Comparison of ENCODE assay signal across 21 mouse cellular contexts in the genomic region with DNA sequence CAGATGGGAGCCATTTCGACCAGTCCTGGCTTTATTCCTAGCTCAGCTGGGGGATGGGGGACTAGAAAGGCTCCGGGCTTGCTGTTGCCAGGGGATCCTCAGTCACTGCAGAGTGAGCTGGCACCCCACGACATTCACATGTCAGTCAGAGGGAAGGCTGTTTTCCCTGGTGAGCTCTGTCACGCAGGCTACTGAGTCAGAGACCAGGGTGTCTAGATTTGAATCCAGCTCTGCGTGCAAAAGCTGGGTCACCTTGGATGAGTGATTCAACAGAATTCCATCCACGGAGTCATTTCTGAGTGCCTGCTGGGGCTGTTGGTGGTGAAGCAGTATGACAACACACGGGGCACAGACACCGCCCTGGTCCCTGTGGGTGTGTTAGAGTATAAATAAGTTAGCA. TPM values are rescaled to one million over a fixed set of nuclear protein-coding genes. Genes with fewer than 3 reads are reported as not detected.
DNase-seq lines count a peak whose midpoint lies in the region; ATAC-seq and TF ChIP-seq lines count a peak whose summit lies in the region.
"Had no signal": no experiment of that assay in that cellular context is flagged by ENCODE, and none has a peak within 500 bp of the region (broad histone marks: within the 10 kb centered on the region; RNA-seq: fewer than 3 reads in every experiment).

No protein-coding gene starts in this region.

- ATAC-seq in midbrain, embryonic 11.5 days (ENCODE audit: low FRiP score), result no peak
- ATAC-seq: forebrain, embryonic 15.5 days; intestine, embryonic 15.5 days had no signal

- H3K4me3 ChIP-seq in midbrain, embryonic 11.5 days (ENCODE audit: low read depth, low read length), result no peak overlapping the region
- H3K4me3 ChIP-seq in midbrain, embryonic 10.5 days, result no peak overlapping the region
- H3K4me3 ChIP-seq: embryonic facial prominence, embryonic 15.5 days; erythroblast, embryonic 14.5 days; forebrain, embryonic 10.5 days; forebrain, embryonic 15.5 days; gastrocnemius, adult 2 months; heart, embryonic 13.5 days; hindbrain, embryonic 13.5 days; intestine, embryonic 15.5 days had no signal

- H3K4me1 ChIP-seq in midbrain, embryonic 11.5 days (ENCODE audit: control insufficient read depth, insufficient read depth, low read length), result no peaks in the 10 kb centered on the region
- H3K4me1 ChIP-seq in midbrain, embryonic 10.5 days, result peaks cover 12% of the 10 kb centered on the region; the same call in 1 of the 2 replicates

- H3K9me3 ChIP-seq in midbrain, embryonic 11.5 days (ENCODE audit: control insufficient read depth, low read length), result no peaks in the 10 kb centered on the region
- no peaks in the 10 kb centered on the region for H3K9me3 ChIP-seq in midbrain, embryonic 10.5 days (replicated peaks)
- H3K9me3 ChIP-seq: embryonic facial prominence, embryonic 15.5 days; forebrain, embryonic 10.5 days; forebrain, embryonic 15.5 days; heart, embryonic 13.5 days; hindbrain, embryonic 13.5 days; intestine, embryonic 15.5 days had no signal

- H3K36me3 ChIP-seq in midbrain, embryonic 11.5 days (ENCODE audit: control insufficient read depth, insufficient read depth, low read length), result no peaks in the 10 kb centered on the region
- H3K36me3 ChIP-seq in midbrain, embryonic 10.5 days, result no peaks in the 10 kb centered on the region
- H3K36me3 ChIP-seq: embryonic facial prominence, embryonic 15.5 days; forebrain, embryonic 10.5 days; forebrain, embryonic 15.5 days; heart, embryonic 13.5 days; hindbrain, embryonic 13.5 days; intestine, embryonic 15.5 days had no signal

- 71% methylated on average over 8 of the region's 8 CpGs for WGBS in midbrain, embryonic 11.5 days
- 75% methylated on average over 8 of the region's 8 CpGs for WGBS in midbrain, embryonic 10.5 days

- H3K4me2 ChIP-seq in midbrain, embryonic 11.5 days, result no peak overlapping the region
- H3K4me2 ChIP-seq: embryonic facial prominence, embryonic 15.5 days; forebrain, embryonic 15.5 days; heart, embryonic 13.5 days; hindbrain, embryonic 13.5 days; intestine, embryonic 15.5 days had no signal

- no peak for TF ChIP-seq POLR2A in brain, embryonic 14.5 days (IDR thresholded peaks at IDR 0.05; ENCODE audit: borderline replicate concordance, extremely low read depth, insufficient read depth, insufficient read length, poor library complexity, severe bottlenecking)

- no peak overlapping the region for H3K27ac ChIP-seq in midbrain, embryonic 11.5 days (ENCODE audit: low read depth, low read length)
- H3K27ac ChIP-seq in midbrain, embryonic 10.5 days (replicated peaks), result no peak overlapping the region
- H3K27ac ChIP-seq: embryonic facial prominence, embryonic 15.5 days; forebrain, embryonic 10.5 days; forebrain, embryonic 15.5 days; gastrocnemius, adult 2 months; heart, embryonic 13.5 days; hindbrain, embryonic 13.5 days; intestine, embryonic 15.5 days had no signal

- no peaks in the 10 kb centered on the region for H3K27me3 ChIP-seq in midbrain, embryonic 11.5 days (ENCODE audit: control insufficient read depth, insufficient read depth, low read length)
- no peaks in the 10 kb centered on the region for H3K27me3 ChIP-seq in midbrain, embryonic 10.5 days (ENCODE audit: low read depth, poor library complexity, severe bottlenecking)
- H3K27me3 ChIP-seq: embryonic facial prominence, embryonic 15.5 days; forebrain, embryonic 15.5 days; intestine, embryonic 15.5 days had no signal

- TF ChIP-seq CTCF in brain, embryonic 14.5 days (IDR thresholded peaks at IDR 0.05; ENCODE audit: borderline replicate concordance, extremely low read depth, insufficient read depth, insufficient read length), result no peak

- DNase-seq in cerebellum, adult 18-20 months, result peak; percentile 16 to 33
- no peak for DNase-seq in cerebellum, postnatal 4 days (ENCODE audit: low spot score in 2 of 2)
- DNase-seq in heart, adult 11 months, result peak; percentile 45
- DNase-seq in heart, postnatal 4 days, result no peak
- DNase-seq in midbrain, embryonic 11.5 days (ENCODE audit: low spot score, missing footprints), result peak; percentile 45
- DNase-seq in midbrain, embryonic 10.5 days (ENCODE audit: low spot score), result no peak
- peak; percentile 30 for DNase-seq in brain, embryonic 14.5 days (ENCODE audit: low read depth)
- DNase-seq: adrenal gland, postnatal 10 days; cerebellum, adult 8-10 months; embryo, embryonic 11 days; gastrocnemius, adult 2 months; gastrocnemius, postnatal 25 days; heart, postnatal 36 days had no signal

- H3K9ac ChIP-seq in midbrain, embryonic 11.5 days (ENCODE audit: low read length), result no peak overlapping the region
- H3K9ac ChIP-seq: embryonic facial prominence, embryonic 15.5 days; forebrain, embryonic 15.5 days; heart, embryonic 13.5 days; hindbrain, embryonic 13.5 days; intestine, embryonic 15.5 days had no signal

RNA-seq across cellular contexts. Expression of a gene that starts 13.7 kb away (rescaled TPM):
- total RNA-seq in heart, postnatal 4 days (2021), result 1 to 10 TPM; 1.0 to 1.7 TPM
- polyA plus RNA-seq in midbrain, embryonic 11.5 days (2014; fragmentation: Nextera tagmentation; extraction: Ambion mirVana), result 2.6 and 3.1 TPM in 2 replicates
- 1.3 and 2.6 TPM in 2 replicates for polyA plus RNA-seq in midbrain, embryonic 10.5 days (2016; fragmentation: Nextera tagmentation; extraction: Ambion mirVana)
- polyA plus RNA-seq in brain, embryonic 14.5 days (2012; rRNA removed), result 12.1 and 16.5 TPM in 2 replicates
- total RNA-seq: granulocyte monocyte progenitor cell, adult 5-6 weeks had no signal
- polyA plus RNA-seq: erythroblast, embryonic 14.5 days had no signal

RNA-seq across cellular contexts. Expression of a gene that starts 58.0 kb away (rescaled TPM):
- 10 to 100 TPM; 21.6 to 22.1 TPM for total RNA-seq in heart, postnatal 4 days (2021)
- 26.5 and 27.1 TPM in 2 replicates for polyA plus RNA-seq in midbrain, embryonic 11.5 days (2014; fragmentation: Nextera tagmentation; extraction: Ambion mirVana)
- polyA plus RNA-seq in midbrain, embryonic 10.5 days (2016; fragmentation: Nextera tagmentation; extraction: Ambion mirVana), result 22.0 and 22.9 TPM in 2 replicates
- 17.9 and 20.4 TPM in 2 replicates for polyA plus RNA-seq in brain, embryonic 14.5 days (2012; rRNA removed)

Comparison
In these comparisons a context has a peak if more than half of its experiments do, and no peak if none do; other contexts are left out.
1. DNase-seq: peak in cerebellum, adult 18-20 months (2 of 2), heart, adult 11 months (single experiment), midbrain, embryonic 11.5 days (single experiment) and brain, embryonic 14.5 days (single experiment); none in cerebellum, postnatal 4 days (0 of 2), heart, postnatal 4 days (single experiment) and midbrain, embryonic 10.5 days (single experiment).